Mouse (Mus musculus) cerebellum, postnatal 4 days (tissue): ENCODE measurements around the gene Fam198b.

Experiments
- DNase-seq, 2 experiments: peaks; one replicate each; pipeline ENCODE4 v3.0.0; 2022; ENCODE audit warnings: low spot score in 2 of 2, mixed read lengths in 1 of 2

The Fam198b gene

DNA sequence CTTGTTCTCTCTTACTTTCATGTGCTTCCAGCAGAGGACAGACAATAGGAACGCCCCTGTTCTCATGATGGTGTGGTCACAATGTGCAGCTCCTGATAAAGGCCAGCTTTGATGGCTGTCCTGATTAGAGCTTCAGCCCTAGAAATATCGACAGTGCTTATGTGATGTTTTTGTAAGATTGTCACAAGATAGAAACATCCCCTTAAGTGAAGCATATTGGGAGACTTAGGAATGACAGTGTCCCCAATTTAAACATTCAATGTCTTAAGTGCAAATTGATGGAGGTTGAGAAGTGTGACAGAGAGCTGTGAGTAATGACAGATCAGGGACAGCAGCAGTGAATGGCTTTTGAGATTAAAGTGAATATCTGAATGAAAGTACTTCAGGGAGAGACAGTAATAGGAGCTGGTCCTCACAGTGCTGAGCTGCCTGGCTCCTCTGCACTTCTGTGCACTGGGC lies 99.7 kb downstream of the Fam198b start:
- no peak for DNase-seq

DNA sequence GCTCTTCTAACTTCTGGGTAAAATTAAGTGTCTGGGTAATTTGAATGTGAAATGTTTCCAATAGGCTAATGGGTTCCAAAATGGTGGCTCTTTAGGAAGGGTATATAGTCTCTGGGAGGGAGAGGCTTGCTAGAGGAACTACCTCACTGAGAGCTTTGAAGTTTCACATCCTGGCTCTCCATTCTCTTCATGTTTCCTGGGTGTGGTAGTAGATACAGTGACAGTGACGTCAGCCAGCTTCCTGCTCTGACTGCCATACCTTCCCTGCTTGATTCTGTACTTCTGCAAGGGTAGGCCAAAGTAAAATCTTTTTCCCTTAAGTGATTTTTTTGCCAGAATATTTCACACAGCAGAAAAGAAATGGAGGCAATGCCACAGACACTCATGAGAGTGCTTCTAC lies 100.2 kb downstream of the Fam198b start:
- DNase-seq = no peak

DNA sequence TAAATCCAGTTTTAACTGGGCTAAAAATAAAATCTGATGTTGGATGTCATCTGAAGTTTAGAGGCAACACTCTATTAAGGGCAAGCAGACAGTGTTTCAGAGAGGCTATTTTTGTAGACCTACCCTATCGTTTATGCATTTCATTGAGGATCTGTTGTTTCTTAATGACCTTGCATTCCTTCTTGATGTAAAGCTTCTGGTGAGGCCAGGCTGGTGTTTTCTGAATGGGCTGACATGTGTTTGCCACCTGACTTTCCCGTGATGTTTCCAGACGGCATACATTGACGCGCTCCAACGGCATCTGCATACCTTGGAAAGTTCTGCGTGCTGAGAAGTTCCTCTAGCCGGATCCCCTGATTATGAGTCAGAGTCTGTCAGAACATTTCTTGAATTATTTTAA lies 104.9 kb downstream of the Fam198b start:
- no peak for DNase-seq

- no peak for DNase-seq
Measured at GRCm38 (mm10) chr3:79989911-79990310, 105.6 kb downstream of the Fam198b start.

DNA sequence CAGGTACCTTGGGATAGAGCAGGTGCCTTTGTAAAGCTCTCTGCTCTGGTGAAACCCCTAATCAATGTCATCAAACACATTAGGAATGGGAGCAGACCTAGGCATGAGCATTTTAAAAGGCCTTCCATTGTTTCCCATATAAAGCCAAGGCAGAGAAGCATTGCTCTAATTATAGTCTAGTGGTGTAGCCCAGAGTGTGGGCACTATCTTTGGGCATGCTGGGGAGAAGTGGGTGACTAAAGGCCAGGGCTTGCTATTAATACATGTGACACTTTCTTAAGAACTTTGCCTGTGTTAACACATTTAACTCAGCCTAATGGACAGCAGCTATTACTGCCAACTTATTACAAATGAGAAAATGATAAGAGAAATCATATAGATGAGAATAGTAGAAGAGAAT lies 106.1 kb downstream of the Fam198b start:
- no peak for DNase-seq

GRCm38 (mm10) chr3:79994029-79994539 lies 109.8 kb downstream of the Fam198b start:
- DNase-seq = no peak

DNA sequence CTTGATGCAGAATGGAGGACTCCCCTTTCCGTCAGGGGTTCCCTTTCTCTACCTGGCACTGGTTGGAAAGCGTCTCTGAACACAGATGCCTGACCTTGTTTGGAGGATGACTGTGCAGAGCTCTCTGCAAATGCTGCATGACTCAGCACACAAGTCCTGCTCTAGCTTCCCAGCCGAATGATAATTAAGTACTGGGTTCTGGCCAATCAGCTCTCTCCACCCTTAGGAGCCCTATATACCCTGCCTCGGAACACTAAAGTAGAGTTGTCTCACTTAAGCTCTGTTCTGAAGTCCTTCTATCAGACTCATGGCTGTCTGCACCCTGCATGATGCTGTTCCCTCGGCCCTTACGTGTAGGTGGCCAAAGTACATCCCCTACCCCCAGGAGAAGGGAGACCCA lies 111.4 kb downstream of the Fam198b start:
- DNase-seq = no peak
